Mouse (Mus musculus) macrophage (primary cell): ENCODE measurements around the gene Tdpoz5. TPM values are rescaled to one million over a fixed set of nuclear protein-coding genes. Genes with fewer than 3 reads are reported as not detected.
"Not testable (repeated sequence)": the region's sequence is repeated elsewhere in the genome, so short reads cannot be mapped to it uniquely, and the experiment has no call there.

Experiments used
- H3K27ac ChIP-seq: fragments of 350-480 bp; formaldehyde crosslinking; 2 replicates; pipeline ENCODE4 v1.9.0; 2021
- H3K36me3 ChIP-seq: fragments of 350-480 bp; formaldehyde crosslinking; 2 replicates; pipeline ENCODE4 v1.9.0; 2021; ENCODE audit errors: inconsistent target
- H3K4me3 ChIP-seq: fragments of 350-480 bp; formaldehyde crosslinking; 2 replicates; pipeline ENCODE4 v1.9.0; 2021; ENCODE audit errors: inconsistent target
- H3K79me2 ChIP-seq: fragments of 350-480 bp; formaldehyde crosslinking; 2 replicates; pipeline ENCODE4 v1.9.0; 2021; ENCODE audit errors: inconsistent target
- WGBS: methylation state at CpG from one replicate; pipeline ENCODE4 v1.1.7; 2026; ENCODE audit warnings: inconsistent platforms; ENCODE audit not compliant: missing documents; 5-methylcytosine and 5-hydroxymethylcytosine counted together
- polyA plus RNA-seq: library from polyadenylated mRNA; stranded (reverse); fragments of 250-400 nt; gene quantifications from 3 replicates; pipeline ENCODE4 v1.2.4, GENCODE M21; 2018; ENCODE audit warnings: inconsistent platforms
- total RNA-seq, 78 experiments: library from RNA; depleted of rRNA; stranded (reverse); fragments of 250-400 nt; gene quantifications; 1 replicate in 9 of 78; 2 replicates in 24 of 78; 3 replicates in 43 of 78; 4 replicates in 2 of 78; pipeline ENCODE4 v1.2.4; 2018; ENCODE audit warnings: inconsistent platforms in 56 of 78

Tdpoz5 gene
- total RNA-seq (2018; cell fraction: chromatin; rRNA removed), result not detected
- total RNA-seq (2018; cell fraction: cytosol; rRNA removed), result not detected
- not detected for total RNA-seq (2018; cell fraction: nucleus; rRNA removed)
- polyA plus RNA-seq, result not detected in 3 replicates

DNA sequence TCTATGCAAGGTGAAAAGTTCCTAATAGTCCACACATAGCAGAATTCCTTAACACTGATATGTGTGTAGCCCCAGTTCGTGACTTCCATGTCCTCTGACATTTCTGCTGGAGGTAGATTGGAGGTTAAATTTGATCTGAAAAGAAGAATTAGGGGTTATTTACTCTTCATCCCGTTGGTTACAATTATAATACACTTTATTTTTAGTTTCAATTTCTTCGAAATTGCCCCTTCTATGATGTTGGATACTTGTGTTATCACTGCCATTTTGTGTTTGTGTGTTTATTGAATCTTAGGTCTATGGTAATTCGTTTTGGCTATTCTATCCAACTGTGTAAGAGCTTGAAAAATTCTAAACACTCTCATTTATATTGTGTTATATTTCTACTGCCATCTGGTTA lies at the start of gene Tdpoz5:
Gene Tdpoz5, minus strand, starts transcription at position 101 of the 400 bp plus-strand sequence.
- not testable (repeated sequence) for H3K36me3 ChIP-seq, H3K4me3 ChIP-seq, H3K79me2 ChIP-seq, H3K27ac ChIP-seq
- WGBS, result no CpG with 5 or more reads among the region's 4 CpGs

DNA sequence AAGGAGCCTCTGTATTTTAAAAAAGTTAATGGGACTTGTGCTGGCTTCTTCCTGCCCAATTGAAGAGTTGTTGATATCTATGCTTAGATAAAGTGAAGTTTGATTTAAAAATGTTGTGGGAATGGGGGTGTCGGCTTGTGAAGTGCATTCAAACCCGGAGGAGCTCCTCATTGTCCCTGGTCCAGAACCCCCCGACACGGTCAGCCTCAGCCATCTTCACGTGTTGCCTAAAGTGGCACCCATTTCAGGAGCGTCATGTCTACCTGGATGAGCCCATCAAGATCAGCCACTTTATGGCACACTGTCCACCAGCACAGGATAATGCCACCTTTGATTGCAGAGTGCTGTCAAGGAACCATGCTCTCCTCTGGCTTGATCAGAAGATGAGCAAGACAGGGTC lies 7.8 kb upstream of the Tdpoz5 start:
- WGBS, result no CpG with 5 or more reads among the region's 6 CpGs
- not testable (repeated sequence) for H3K27ac ChIP-seq, H3K36me3 ChIP-seq

DNA sequence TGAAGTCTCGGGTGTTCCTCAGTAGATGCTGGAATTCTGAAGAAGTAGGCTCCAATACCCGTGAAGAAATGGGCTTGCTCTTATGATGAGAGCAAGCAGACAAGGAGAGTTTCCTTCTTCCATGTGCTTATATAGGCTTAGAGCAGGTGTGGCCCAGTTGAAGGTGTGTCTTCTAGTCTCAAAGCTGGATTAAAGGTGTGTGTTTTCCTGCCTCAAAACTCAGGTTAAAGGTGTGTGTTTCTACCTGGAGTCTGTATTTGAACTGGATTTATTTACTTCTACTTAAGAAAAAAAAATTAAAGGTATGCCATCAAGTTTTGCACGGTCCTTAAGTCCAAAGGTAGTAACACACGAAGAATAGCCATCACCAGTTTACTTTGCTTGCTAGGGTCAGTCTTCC lies 17.7 kb downstream of the Tdpoz5 start, which contains the start of gene Gm9117:
Gene Gm9117, minus strand, starts transcription at position 101 of the 400 bp plus-strand sequence.
- H3K4me3 ChIP-seq, H3K27ac ChIP-seq, H3K79me2 ChIP-seq, H3K36me3 ChIP-seq: not testable (repeated sequence)
- 100% methylated on average over 1 of the region's 4 CpGs for WGBS

More for the DNA sequence above, 7.8 kb upstream of the Tdpoz5 start:
- H3K4me3 ChIP-seq, H3K79me2 ChIP-seq: not testable (repeated sequence)

DNA sequence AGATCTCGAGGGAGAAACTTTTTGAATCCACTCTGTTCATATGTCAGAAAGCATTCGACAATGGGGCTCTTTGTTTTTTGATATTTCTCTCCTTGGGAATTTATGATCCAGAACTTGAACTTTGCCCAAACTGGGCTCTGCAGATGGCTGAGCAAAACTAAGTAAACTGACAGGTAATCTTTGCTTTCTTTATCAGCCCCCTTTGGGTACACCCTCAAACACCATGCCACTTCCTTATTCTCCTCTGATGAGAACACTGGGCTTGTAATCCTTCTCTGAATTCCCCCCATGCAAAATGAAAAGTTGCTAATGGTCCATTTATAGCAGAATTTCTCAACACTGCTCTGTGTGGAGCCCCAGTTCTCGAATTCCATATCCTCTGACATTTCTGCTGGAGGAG lies 22.7 kb downstream of the Tdpoz5 start:
- not testable (repeated sequence) for H3K79me2 ChIP-seq, H3K4me3 ChIP-seq, H3K27ac ChIP-seq, H3K36me3 ChIP-seq
- no CpG with 5 or more reads among the region's 3 CpGs for WGBS

Other genes starting within 250 kb of the Tdpoz5 start
- not detected in 3 replicates for gene Gm5773, start 188.3 kb downstream of the Tdpoz5 start, polyA plus RNA-seq
- not detected in 3 replicates for gene Tdpoz4, start 164.9 kb downstream of the Tdpoz5 start, polyA plus RNA-seq
- gene Tdpoz3, start 135.3 kb downstream of the Tdpoz5 start, polyA plus RNA-seq, result not detected in 3 replicates
- not detected in 3 replicates for gene Gm9117, start 17.8 kb downstream of the Tdpoz5 start, polyA plus RNA-seq
- not detected in 3 replicates for gene Gm9125, start 93.6 kb upstream of the Tdpoz5 start, polyA plus RNA-seq
- not detected in 3 replicates for gene Gm10697, start 111.3 kb upstream of the Tdpoz5 start, polyA plus RNA-seq
- not detected in 3 replicates for gene Gm10696, start 216.9 kb upstream of the Tdpoz5 start, polyA plus RNA-seq
- gene Gm5286, start 235.4 kb upstream of the Tdpoz5 start, polyA plus RNA-seq, result not detected in 3 replicates